Mouse (Mus musculus) cerebellum, adult 11 months (tissue): Measurements from ENCODE around the gene 4930572O03Rik.
"Not testable (repeated sequence)": the region's sequence is repeated elsewhere in the genome, so short reads cannot be mapped to it uniquely, and the experiment has no call there.

Experiments
- DNase-seq: peaks from one replicate; pipeline ENCODE4 v3.0.0; 2022

Gene 4930572O03Rik

DNA sequence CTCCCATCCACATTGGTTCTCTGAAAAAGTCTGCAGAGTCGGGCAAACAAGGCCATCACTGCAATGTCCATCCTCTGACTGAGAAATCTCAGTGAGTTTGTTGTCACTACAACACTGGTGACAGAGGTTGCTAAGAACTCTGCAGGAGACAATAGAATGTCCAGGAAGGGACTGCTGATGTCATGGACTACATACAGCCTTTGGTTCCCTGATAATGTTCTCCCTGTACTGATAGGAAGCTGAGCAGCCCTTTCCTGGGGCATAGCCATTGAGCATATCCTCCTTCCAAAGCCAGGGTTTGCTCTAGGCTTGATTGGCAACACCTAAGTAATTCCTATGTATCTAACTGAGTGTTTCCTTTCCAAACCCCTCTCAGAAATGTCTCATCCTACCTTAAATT lies at the start of gene 4930572O03Rik:
Gene 4930572O03Rik (minus strand): TSS at position 101 of the 400 bp plus-strand sequence.
- DNase-seq = not testable (repeated sequence)

DNA sequence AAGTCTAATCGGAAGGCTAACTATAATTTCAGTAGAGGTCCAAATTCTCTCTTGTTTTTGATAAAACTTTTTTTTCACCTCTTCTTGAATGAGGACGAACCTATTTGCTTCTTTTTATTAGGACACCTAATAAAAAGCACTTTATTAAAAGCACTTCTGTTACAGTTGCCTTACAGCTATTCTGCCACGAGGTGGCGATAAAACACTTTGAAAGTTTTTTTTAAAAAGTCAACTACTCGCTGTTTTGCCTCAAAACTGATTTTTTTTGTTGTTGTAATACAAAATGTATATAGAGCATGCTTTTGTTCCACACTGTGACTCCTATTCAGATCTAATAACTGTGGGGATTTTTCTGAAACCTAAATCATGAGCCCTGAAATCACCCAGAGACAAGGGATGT lies 46.0 kb upstream of the 4930572O03Rik start:
- DNase-seq = not testable (repeated sequence)

DNA sequence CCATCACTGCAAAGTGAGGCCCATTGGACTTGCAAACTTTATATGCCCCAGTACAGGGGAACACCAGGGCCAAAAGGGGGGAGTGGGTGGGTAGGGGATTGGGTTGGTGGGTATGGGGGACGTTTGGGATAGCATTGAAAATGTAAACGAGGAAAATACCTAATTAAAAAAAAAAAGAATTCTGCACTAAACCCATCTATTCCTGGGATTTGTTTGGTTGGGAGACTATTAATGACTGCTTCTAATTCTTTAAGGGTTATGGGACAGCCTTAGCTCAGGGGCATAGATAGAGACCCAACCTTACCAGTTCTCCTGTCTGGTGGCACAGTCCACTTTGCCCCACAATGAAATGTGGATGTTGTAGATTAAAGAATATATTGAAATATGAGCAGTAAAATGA lies 40.9 kb upstream of the 4930572O03Rik start:
- DNase-seq = not testable (repeated sequence)

DNA sequence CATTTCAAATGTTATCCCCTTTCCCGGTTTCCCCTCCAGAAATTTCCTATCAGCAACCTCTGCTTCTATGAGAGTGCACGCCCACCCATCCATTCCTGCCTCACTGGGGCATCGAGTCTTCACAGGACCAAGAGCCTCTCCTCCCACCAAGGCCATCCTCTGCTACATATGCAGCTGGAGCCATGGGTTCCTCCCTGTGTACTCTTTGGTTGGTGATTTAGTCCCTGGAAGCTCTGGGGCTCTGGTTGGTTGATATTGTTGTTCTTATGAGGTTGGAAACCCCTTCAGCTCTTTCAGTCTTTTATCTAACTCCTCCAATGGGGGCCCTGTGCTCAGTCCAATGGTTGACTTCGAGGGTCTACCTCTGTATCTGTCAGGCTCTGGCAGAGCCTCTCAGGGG lies 35.0 kb upstream of the 4930572O03Rik start:
- DNase-seq = not testable (repeated sequence)

DNA sequence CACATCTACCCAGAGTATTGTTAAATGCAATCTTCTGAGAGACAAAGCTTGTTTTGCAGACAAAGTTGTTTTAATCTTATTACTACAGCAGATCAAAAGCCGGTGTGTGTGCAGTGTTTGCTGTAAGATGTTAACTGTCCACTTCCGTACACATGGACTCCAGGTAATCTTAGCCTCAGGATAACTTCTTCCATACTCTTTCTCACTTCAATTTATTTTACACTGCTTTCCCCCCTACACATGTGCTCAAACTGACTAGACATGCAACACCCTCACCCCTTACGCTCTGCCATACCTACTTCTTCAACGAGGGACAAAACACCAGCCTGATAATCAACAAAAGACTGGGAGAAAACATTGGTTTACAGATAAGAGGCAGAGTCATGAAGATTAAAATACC lies 34.0 kb upstream of the 4930572O03Rik start:
- DNase-seq = not testable (repeated sequence)

DNA sequence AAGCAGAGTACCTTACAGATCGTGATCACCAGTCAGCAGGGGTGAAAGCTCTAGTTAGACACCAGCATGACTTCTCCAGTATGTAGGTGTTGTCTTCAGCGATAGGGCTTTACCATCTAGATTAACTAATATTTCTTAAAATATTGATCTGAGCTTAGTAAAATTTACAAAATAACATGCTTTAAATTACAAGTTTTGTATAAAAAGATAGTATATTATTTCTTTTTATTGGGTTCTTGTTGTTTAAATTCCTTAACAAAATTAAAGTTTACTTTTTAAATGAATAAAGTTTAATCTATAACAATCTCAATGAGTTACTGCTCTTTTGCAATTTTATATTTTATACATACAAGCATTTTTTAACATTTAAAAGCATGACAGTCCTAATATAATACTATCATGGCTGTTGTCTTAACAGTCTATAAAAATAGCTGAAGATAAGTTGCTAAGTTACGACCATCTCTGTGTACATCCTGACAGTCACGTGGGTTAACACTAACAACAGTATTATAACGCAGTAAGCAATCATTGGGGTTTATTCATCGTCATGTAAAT lies 32.9 kb upstream of the 4930572O03Rik start:
- DNase-seq = not testable (repeated sequence)

DNA sequence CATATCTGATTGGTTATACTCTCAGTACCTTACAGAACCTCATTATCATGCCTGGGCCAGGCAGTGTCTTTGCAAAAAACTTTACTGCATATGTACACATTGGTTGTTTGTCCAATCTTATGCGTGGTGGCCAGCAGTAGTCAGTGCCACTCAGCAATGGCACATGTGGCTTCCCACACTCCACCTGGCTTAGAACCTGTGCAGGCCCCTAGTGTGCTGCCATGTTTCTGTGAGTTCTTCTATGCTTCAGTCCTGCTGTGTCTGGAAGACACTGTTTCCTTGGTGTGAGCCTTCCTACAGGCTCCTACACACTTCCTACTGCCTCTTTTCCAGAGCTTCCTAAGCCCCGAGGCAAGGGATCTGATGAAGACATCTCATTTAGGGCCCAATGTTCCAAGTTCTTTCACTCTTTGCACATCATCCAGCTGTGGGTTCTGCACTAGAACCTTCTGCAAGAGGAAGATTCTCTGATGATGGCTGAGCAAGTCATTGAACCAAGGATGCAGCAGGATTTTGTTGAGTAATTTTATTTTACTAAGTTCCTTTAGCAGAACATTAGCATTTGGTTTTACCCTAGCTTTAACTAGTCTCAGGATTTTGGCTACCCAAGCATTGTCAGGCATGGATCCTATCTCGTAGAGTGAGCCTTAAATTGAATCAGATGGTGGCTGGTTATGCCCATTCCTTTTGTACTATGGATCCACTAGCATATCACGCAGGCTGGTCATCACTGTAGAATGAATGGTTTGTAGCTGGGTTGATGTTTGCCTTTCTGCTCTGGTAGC lies 32.2 kb upstream of the 4930572O03Rik start:
- not testable (repeated sequence) for DNase-seq

DNA sequence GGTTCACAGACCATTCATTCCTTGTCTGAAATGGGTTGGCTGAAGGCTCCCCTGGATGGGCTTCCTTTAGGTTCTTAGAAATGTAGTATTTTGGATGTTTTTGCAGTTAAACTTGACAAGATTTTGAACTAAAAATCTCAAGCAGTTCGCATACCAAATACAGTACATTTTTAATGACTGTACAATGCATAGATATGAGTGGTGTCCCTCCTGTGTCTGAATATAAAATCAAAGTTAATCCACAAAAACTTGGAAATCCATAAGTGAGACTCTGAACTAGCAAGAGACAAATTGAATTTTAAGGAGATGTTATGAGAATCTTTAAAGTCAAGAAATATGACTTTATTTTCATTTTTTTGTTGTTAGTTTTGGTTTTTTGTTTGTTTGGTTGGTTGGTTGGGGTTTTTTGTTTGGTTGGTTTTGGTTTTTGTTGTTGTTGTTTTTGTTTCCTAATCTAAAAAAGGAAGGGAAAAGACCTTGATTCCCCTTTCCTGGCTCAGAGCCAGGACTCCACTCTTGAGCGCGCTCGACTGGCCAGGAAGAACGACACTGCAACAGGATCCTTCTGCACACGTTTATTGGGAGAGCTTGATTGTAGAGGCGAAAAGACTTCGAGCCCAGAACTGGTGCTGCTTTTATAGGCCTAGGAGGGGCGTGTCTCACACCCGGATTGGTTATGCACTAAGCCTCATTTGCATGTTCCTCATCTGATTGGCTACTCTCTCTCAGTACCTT lies 24.6 kb upstream of the 4930572O03Rik start:
- not testable (repeated sequence) for DNase-seq

DNA sequence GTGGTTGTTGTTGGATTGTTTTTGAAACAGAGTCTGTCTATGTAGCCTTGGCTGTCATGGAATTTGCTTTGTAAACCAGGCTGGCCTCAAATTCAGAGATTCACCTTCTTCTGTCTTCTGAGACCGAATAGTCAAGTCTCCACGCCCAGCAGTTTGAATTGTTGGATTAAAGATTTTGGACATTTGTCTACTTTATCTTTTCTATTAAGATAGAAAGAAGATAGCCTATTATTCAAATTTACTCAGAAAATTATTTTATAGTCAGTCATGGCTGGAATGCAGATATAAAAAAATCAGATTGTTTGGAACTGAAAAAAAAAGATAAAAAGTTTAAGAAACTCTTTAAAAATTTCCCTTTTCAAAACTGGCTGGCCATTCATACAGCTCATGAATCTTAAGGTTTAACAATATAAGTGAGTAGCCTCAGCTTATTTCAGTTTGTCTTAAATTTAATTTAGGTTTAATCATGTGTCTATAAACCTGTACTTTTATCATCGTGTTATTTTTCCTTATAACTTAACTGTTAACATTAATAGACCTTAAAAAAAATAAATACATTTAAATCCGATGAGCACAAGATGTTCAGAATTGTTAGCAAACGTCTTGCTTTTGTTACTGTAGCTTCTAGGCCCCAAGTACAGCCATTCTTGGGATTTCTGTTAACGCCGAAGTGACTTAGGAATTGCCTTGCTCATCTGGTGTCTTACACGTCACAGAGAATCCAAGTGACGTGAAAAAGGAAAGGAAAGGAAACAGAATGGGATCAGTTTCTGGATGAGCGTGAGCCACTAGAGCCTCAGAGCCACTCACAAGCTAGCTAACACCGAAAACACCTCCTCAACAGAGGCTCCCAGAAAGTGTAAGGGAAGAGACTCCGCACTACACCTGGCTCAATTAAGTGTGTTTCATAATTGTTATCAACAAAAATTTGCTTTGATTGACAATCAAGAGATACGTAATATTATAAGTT lies 23.4 kb upstream of the 4930572O03Rik start:
- not testable (repeated sequence) for DNase-seq

DNA sequence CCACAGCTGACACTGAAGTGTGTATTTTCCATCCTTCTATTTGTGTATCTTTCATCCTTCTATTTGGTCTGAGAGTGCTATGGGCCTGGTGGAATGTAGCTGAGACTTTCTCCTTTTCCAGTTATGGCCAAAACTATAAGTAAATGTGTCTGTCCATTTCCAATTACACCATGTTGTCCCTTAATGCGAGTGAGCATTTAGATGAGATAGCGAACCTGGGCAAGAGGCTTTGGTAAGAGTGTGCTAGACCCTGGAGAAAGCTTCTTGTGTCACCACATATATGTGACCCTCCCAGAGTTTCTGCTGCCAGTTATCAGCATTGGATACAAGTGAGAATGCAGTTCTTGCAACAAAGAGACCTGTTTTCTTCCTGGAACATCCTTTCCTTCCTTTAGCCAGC lies 22.0 kb upstream of the 4930572O03Rik start:
- not testable (repeated sequence) for DNase-seq

DNA sequence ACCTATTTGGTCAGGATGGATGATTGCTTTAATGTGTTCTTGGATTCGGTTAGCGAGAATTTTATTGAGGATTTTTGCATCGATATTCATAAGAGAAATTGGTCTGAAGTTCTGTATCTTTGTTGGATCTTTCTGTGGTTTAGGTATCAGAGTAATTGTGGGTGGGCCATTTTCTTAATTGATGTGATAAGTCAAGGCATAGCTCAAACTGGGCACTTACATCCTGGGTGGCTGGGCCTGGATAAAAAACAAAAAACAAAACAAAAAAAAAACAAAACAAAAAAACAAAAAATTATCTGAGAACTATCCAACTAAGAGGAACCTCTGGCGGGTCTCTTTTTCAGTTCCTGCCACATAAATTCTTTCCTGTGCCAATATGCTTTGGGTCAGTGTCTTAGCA lies 20.9 kb upstream of the 4930572O03Rik start:
- not testable (repeated sequence) for DNase-seq

DNA sequence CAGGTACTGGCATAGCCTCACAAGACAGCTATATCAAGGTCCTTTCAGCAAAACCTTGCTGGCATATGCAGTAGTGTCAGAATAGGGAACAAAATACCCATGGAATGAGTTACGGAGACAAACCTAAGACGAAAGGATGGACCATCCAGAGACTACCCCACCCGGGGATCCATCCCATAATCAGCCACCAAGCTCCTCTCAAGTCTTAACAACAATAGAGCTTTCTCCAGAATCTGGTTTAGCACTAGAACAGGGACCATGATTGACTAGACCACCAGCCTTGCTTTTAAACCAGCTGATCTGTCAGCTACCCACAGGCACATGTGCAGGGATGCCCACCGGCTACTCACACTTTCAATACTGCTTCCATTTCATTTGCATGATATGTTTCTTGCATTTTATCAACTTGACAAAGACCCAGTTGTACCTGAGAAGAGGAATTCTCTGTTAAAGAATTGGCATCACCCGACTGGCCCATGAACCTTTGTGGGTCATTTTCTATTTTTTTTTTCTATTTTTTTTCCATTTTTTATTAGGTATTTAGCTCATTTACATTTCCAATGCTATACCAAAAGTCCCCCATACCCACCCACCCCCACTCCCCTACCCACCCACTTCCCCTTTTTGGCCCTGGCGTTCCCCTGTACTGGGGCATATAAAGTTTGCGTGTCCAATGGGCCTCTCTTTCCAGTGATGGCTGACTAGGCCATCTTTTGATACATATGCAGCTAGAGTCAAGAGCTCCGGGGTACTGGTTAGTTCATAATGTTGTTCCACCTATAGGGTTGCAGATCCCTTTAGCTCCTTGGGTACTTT lies 17.8 kb upstream of the 4930572O03Rik start:
- DNase-seq = not testable (repeated sequence)

DNA sequence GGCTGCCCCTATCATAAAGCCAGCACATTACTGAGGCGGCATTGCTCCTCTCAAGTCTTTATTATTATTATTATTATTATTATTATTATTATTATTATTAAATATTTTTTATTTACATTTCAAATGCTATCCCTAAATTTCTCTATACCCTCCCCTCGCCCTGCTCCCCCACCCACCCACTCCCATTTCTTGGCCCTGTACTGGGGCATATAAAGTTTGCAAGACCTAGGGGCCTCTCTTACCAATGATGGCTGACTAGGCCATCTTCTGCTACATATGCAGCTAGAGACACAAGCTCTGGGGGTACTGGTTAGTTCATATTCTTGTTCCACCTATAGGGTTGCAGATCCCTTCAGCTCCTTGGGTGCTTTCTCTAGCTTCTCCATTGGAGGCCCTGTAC lies 17.1 kb upstream of the 4930572O03Rik start:
- not testable (repeated sequence) for DNase-seq

DNA sequence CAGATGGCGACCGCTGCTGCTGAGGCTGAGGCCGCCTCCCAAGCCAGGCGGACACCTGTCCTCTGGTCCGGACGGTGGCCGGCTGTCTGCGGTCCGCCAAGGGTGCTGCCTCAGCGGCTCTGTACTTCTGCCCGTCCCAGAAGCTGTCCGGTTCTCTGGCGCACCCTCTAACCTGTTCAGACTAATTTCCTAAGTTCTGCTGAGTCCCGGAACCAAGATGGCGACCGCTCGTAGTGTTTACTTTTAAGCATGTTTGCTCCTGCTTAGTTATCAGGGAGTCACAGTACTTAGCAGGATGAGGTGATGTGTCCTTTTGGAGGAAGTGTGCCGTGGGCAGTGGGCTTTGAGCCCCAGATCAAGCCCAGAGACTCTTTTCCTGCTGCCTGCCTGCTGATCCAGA lies 13.9 kb upstream of the 4930572O03Rik start:
- DNase-seq = not testable (repeated sequence)

DNA sequence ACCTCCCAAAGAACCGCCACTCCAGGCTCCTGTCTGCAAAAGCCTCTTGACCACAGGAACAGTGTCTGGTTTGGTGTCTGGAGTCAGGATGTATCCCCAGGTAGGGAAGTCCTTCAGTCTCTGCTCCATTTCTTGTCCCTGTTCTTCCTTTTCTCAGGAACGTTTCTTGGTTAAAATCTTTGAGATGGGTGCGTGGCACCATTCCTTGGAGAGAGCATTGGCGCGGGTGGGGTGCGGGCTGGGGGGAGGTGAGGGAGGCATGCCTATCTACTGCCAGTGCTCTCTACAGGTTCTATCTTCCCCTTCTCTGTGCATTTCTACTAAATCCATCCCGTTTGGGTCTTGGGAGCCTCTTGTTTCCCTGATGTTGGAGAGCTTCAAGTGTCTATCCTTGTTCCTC lies 7.0 kb upstream of the 4930572O03Rik start:
- DNase-seq = not testable (repeated sequence)

DNA sequence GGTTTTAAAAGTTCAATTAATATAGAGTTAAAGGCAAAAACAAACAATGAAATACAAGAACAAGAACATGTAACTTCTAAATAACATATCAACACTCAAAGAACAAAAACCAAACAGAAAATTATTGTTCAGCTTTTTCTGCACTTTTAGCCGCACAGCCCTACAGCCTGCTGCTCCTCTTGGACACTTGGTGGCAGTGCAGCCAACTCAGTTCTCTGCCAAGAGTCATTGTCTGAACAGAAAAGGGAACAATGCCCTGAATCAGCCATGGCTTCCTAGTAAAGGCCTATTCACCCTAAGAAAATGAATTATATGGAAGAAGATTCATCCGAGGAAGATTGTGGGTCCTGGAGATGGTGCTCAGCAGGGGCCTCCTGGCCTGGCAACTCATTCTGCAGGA lies 4.5 kb downstream of the 4930572O03Rik start:
- not testable (repeated sequence) for DNase-seq

DNA sequence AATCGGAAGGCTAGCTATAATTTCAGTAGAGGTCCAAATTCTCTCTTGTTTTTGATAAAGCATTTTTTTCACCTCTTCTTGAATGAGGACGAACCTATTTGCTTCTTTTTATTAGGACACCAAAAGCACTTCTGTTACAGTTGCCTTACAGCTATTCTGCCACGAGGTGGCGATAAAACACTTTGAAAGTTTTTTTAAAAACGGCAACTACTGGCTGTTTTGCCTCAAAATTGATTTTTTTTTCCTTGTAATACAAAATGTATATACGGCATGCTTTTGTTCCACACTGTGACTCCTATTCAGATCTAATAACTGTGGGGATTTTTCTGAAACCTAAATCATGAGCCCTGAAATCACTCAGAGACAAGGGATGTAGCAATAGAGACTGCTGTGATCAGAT lies 11.2 kb downstream of the 4930572O03Rik start:
- DNase-seq = not testable (repeated sequence)

DNA sequence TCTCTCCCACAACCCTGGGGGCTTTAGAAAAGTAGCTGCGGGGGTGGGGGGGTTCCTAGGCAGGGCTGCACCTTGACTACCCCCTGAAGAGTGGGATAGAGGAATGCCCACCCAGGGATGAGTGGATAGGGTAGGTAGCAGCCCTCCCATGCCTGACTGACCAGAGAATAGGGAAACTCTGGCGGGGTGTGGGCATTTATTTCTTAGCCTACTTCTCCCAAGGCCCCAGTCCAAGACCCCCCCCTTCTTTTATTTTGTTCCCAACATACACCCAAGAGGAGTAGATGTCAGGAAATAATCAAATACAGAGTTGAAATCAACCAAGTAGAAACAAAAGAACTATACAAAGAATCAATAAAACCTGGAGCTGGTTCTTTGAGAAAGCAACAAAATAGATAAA lies 19.2 kb downstream of the 4930572O03Rik start:
- DNase-seq = not testable (repeated sequence)

DNA sequence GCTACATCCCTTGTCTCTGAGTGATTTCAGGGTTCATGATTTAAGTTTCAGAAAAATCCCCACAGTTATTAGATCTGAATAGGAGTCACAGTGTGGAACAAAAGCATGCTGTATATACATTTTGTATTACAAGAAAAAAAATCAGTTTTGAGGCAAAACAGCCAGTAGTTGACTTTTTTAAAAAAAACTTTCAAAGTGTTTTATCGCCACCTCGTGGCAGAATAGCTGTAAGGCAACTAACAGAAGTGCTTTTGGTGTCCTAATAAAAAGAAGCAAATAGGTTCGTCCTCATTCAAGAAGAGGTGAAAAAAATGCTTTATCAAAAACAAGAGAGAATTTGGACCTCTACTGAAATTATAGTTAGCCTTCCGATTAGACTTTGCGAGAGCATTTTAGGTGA lies 26.8 kb downstream of the 4930572O03Rik start:
- not testable (repeated sequence) for DNase-seq

DNA sequence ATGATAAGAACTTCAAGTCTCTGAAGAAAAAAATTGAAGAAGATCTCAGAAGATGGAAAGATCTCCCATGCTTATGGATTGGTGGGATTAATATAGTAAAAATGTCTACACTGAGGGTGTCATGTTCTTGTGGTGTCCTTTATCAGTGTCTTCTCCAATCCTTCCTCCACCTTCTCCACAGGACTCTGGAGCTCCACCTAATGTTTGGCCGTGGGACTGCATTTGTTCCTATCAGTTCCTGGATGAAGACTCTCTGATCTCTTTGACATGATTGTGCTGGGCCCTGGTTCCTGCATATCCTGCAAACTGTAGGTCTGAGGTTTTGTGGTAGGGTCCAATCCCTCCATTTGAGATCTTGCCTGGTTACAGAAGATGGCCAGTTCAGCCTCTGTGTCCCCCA lies 28.7 kb downstream of the 4930572O03Rik start:
- DNase-seq = not testable (repeated sequence)

DNA sequence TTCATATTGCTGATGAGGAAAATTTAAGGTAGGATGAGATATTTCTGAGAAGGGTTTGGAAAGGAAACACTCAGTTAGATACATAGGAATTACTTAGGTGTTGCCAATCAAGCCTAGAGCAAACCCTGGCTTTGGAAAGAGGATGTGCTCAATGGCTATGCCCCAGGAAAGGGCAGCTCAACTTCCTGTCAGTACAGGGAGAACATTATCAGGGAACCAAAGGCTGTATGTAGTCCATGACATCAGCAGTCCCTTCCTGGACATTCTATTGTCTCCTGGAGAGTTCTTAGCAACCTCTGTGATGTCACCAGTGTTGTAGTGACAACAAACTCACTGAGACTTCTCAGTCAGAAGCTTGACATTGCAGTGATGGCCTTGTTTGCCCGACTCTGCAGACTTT lies 38.1 kb downstream of the 4930572O03Rik start, which contains the start of gene Speer4d:
Gene Speer4d (plus strand): TSS at position 301 of the 400 bp plus-strand sequence.
- not testable (repeated sequence) for DNase-seq
